Mouse (Mus musculus): ENCODE results near the gene Tsnax.

DNA sequence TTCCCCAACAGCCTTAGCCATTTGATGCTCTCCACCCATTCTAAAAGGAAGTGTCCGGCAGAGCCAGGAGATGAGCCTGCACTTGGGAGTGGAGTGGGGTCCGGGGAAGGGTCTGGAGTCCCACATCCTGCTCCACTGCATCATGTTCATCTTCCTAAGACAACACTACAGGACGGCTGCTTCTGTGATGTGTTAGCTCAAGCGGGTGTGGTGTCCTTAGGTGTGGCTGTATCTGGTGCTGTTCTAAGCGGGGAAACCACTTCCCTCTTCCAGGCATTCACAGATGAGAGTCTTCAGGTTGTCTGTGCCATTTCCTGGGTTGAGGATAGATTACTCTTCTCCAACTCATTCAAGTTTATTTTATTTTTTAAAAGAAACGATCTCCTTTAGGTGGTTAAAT is 37.0 kb downstream of the Tsnax start:
- no peak for TF ChIP-seq POLR2A (IDR thresholded peaks at IDR 0.05; ENCODE audit: borderline replicate concordance, low read depth, low read length)
- TF ChIP-seq CTCF (IDR thresholded peaks at IDR 0.05; ENCODE audit: low read depth, low read length): no peak
